29 mouse cellular contexts compared by ENCODE assay signal in the genomic region with DNA sequence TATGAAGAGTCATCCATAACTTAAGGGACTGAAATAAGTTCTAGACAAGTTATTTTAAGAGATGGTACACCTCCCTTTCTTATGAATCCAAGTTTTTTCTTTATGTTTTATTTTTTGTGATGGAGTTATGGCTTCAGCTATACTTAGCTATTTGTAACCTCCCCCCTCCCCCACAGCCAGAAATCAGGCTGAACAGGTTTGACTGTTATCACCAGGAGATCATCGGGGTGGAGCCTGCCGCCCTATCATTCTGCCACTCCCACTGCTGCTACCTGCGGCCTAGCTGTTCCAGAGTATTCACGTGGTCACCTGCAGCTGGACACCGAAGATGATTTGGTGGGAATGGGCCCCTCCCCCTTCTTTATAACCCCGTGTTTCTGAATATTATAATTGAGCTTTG.
DNase-seq lines count a peak whose midpoint lies in the region; ATAC-seq and TF ChIP-seq lines count a peak whose summit lies in the region.
"Had no signal": no experiment of that assay in that cellular context is flagged by ENCODE, and none has a peak within 500 bp of the region (broad histone marks: within the 10 kb centered on the region; RNA-seq: fewer than 3 reads in every experiment).

No protein-coding gene starts in this region.

- no peak for TF ChIP-seq POLR2A in limb, embryonic 14.5 days (IDR thresholded peaks at IDR 0.05; ENCODE audit: borderline replicate concordance, extremely low read depth, insufficient read depth, insufficient read length)

- DNase-seq in limb, embryonic 14.5 days (ENCODE audit: low spot score), result peak; percentile 5
- DNase-seq in limb, embryonic 10.5 days (ENCODE audit: low spot score), result no peak
- peak; percentile 15 to 24 for DNase-seq in urinary bladder, postnatal 36 days (ENCODE audit: low spot score in 2 of 2)
- no peak for DNase-seq in urinary bladder, adult 2 months (ENCODE audit: low spot score)
- peak; percentile 48 for DNase-seq in stomach, postnatal 0 days (ENCODE audit: low spot score)
- DNase-seq in heart, adult 9 months (ENCODE audit: low spot score in 2 of 2), result no peak
- no peak for DNase-seq in layer of hippocampus, adult 11-12 months (ENCODE audit: low spot score)
- DNase-seq: adrenal gland, adult 2 months; adrenal gland, postnatal 14 days; B cell, adult 2 months; cerebellum, adult 11-12 months; cerebellum, adult 8-10 months; cerebellum, postnatal 10 days; cerebellum, postnatal 36 days; embryo, embryonic 11 days; forebrain, postnatal 0 days; gastrocnemius, adult 2 months; gastrocnemius, postnatal 14 days; heart, adult 11 months; heart, postnatal 14 days; heart, postnatal 4 days had no signal

- H3K4me2 ChIP-seq in limb, embryonic 14.5 days (replicated peaks; ENCODE audit: low read depth, low read length, severe bottlenecking), result no peak overlapping the region
- H3K4me2 ChIP-seq in intestine, embryonic 15.5 days (replicated peaks), result no peak overlapping the region
- H3K4me2 ChIP-seq in stomach, postnatal 0 days (replicated peaks; ENCODE audit: low read depth), result no peak overlapping the region
- H3K4me2 ChIP-seq: embryonic facial prominence, embryonic 15.5 days; heart, embryonic 12.5 days; heart, embryonic 15.5 days; hindbrain, embryonic 14.5 days had no signal

- H3K9ac ChIP-seq in limb, embryonic 14.5 days (ENCODE audit: low read depth, low read length, severe bottlenecking), result no peak overlapping the region
- no peak overlapping the region for H3K9ac ChIP-seq in intestine, embryonic 15.5 days
- no peak overlapping the region for H3K9ac ChIP-seq in stomach, postnatal 0 days (ENCODE audit: low read length)
- H3K9ac ChIP-seq: embryonic facial prominence, embryonic 15.5 days; forebrain, postnatal 0 days; heart, embryonic 12.5 days; heart, embryonic 15.5 days; hindbrain, embryonic 14.5 days had no signal

- H3K4me1 ChIP-seq in limb, embryonic 14.5 days (ENCODE audit: control insufficient read depth, insufficient read depth, low read length), result no peaks in the 10 kb centered on the region
- H3K4me1 ChIP-seq in limb, embryonic 10.5 days, result no peaks in the 10 kb centered on the region
- no peaks in the 10 kb centered on the region for H3K4me1 ChIP-seq in intestine, embryonic 15.5 days (replicated peaks)
- H3K4me1 ChIP-seq in stomach, postnatal 0 days (replicated peaks; ENCODE audit: control insufficient read depth, insufficient read depth), result no peaks in the 10 kb centered on the region
- H3K4me1 ChIP-seq: embryonic facial prominence, embryonic 15.5 days; heart, embryonic 12.5 days; heart, embryonic 15.5 days had no signal

- no peak for ATAC-seq in limb, embryonic 14.5 days (ENCODE audit: low FRiP score, low read depth)
- ATAC-seq in intestine, embryonic 15.5 days, result peak; percentile 77
- peak; percentile 57; the same call in 1 of the 2 replicates for ATAC-seq in stomach, postnatal 0 days (ENCODE audit: low FRiP score, low TSS enrichment)
- ATAC-seq: forebrain, embryonic 14.5 days; forebrain, postnatal 0 days; hindbrain, postnatal 0 days had no signal

- no peaks in the 10 kb centered on the region for H3K9me3 ChIP-seq in limb, embryonic 14.5 days (ENCODE audit: control insufficient read depth, low read length)
- H3K9me3 ChIP-seq in limb, embryonic 10.5 days (replicated peaks), result no peaks in the 10 kb centered on the region
- no peaks in the 10 kb centered on the region for H3K9me3 ChIP-seq in intestine, embryonic 15.5 days
- H3K9me3 ChIP-seq in stomach, postnatal 0 days (ENCODE audit: control insufficient read depth, low read length), result no peaks in the 10 kb centered on the region
- H3K9me3 ChIP-seq: embryonic facial prominence, embryonic 15.5 days; heart, embryonic 12.5 days; heart, embryonic 15.5 days had no signal

- H3K36me3 ChIP-seq in limb, embryonic 14.5 days (ENCODE audit: control insufficient read depth, insufficient read depth, low read length), result no peaks in the 10 kb centered on the region
- H3K36me3 ChIP-seq in limb, embryonic 10.5 days, result no peaks in the 10 kb centered on the region
- no peaks in the 10 kb centered on the region for H3K36me3 ChIP-seq in intestine, embryonic 15.5 days
- H3K36me3 ChIP-seq in stomach, postnatal 0 days (ENCODE audit: control insufficient read depth, insufficient read depth, low read length), result no peaks in the 10 kb centered on the region
- H3K36me3 ChIP-seq: embryonic facial prominence, embryonic 15.5 days; heart, embryonic 12.5 days; heart, embryonic 15.5 days had no signal

- no peaks in the 10 kb centered on the region for H3K27me3 ChIP-seq in limb, embryonic 14.5 days (ENCODE audit: control insufficient read depth, insufficient read depth, low read length)
- H3K27me3 ChIP-seq in limb, embryonic 10.5 days (ENCODE audit: low read depth, poor library complexity, severe bottlenecking), result no peaks in the 10 kb centered on the region
- H3K27me3 ChIP-seq in intestine, embryonic 15.5 days (replicated peaks), result no peaks in the 10 kb centered on the region
- H3K27me3 ChIP-seq in stomach, postnatal 0 days (ENCODE audit: control insufficient read depth, insufficient read depth, low read length), result no peaks in the 10 kb centered on the region
- H3K27me3 ChIP-seq: CH12.LX; embryonic facial prominence, embryonic 15.5 days; heart, embryonic 12.5 days; heart, embryonic 15.5 days had no signal

- WGBS in limb, embryonic 14.5 days, result 66% methylated on average over 6 of the region's 6 CpGs
- WGBS in limb, embryonic 10.5 days, result 61% methylated on average over 6 of the region's 6 CpGs
- WGBS in intestine, embryonic 15.5 days, result 51% methylated on average over 6 of the region's 6 CpGs
- WGBS in stomach, postnatal 0 days, result 42% methylated on average over 6 of the region's 6 CpGs

- H3K4me3 ChIP-seq in limb, embryonic 14.5 days (replicated peaks; ENCODE audit: low read length), result no peak overlapping the region
- H3K4me3 ChIP-seq in limb, embryonic 10.5 days, result no peak overlapping the region
- H3K4me3 ChIP-seq in intestine, embryonic 15.5 days (replicated peaks), result no peak overlapping the region
- no peak overlapping the region for H3K4me3 ChIP-seq in stomach, postnatal 0 days (ENCODE audit: low read depth, low read length)
- H3K4me3 ChIP-seq: embryonic facial prominence, embryonic 15.5 days; gastrocnemius, adult 2 months; heart, embryonic 12.5 days; heart, embryonic 15.5 days had no signal

- H3K27ac ChIP-seq in limb, embryonic 14.5 days (replicated peaks; ENCODE audit: low read depth, low read length), result no peak overlapping the region
- H3K27ac ChIP-seq in limb, embryonic 10.5 days, result no peak overlapping the region
- H3K27ac ChIP-seq in intestine, embryonic 15.5 days, result no peak overlapping the region
- H3K27ac ChIP-seq in stomach, postnatal 0 days (replicated peaks), result no peak overlapping the region
- H3K27ac ChIP-seq: embryonic facial prominence, embryonic 15.5 days; gastrocnemius, adult 2 months; heart, embryonic 15.5 days; hindbrain, embryonic 14.5 days; hindbrain, postnatal 0 days had no signal

- no peak for TF ChIP-seq CTCF in stomach, postnatal 0 days (IDR thresholded peaks at IDR 0.05; ENCODE audit: low read depth)

- TF ChIP-seq EP300 in stomach, postnatal 0 days (optimal IDR thresholded peaks at IDR 0.05), result no peak

Comparison
In these comparisons a context has a peak if more than half of its experiments do, and no peak if none do; other contexts are left out.
1. DNase-seq: peak in limb, embryonic 14.5 days (single experiment), urinary bladder, postnatal 36 days (2 of 2) and stomach, postnatal 0 days (single experiment); none in limb, embryonic 10.5 days (single experiment), urinary bladder, adult 2 months (single experiment), heart, adult 9 months (0 of 2) and layer of hippocampus, adult 11-12 months (single experiment).